Mouse (Mus musculus): ENCODE measurements around the gene Gm1604a.
"Not testable (repeated sequence)": the region's sequence is repeated elsewhere in the genome, so short reads cannot be mapped to it uniquely, and the experiment has no call there.

Gene Gm1604a

GRCm38 (mm10) chr17:7025257-7025656 is at the start of gene Gm1604a:
TSS of gene Gm1604a (plus strand) at chr17:7025568.
- DNase-seq (ENCODE audit: low read depth), result not testable (repeated sequence)

GRCm38 (mm10) chr17:6978287-6979248 is 46.8 kb upstream of the Gm1604a start, which contains the start of gene Gm49721:
TSS of gene Gm49721 (plus strand) at chr17:6978904.
- peak; percentile 56 for DNase-seq (ENCODE audit: low read depth)

- peak; percentile 47 for DNase-seq (ENCODE audit: low read depth)
Measured at GRCm38 (mm10) chr17:6979380-6979779, 46.0 kb upstream of the Gm1604a start.

- DNase-seq (ENCODE audit: low read depth), result not testable (repeated sequence)
Measured at GRCm38 (mm10) chr17:6980144-6980543, 45.2 kb upstream of the Gm1604a start.

DNA sequence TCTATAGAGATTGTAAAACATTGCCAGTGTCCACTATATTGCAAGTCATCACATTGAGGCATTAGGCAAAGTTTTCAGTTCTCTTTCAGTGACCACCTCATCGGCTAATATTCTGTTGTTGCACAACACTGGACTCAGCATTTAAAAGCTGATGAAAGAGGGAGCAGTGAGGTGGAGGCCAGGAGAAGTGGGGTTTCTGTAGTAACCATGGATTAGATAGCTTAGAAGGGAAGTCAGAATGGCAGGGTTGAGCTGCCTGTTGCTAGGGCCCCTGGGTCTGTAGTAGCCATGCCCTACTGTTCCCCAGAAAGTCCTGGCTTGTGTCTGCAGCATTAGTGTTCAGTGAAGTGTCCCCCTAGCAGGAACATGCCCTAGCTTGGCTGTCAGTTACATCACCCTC is 39.2 kb upstream of the Gm1604a start:
- DNase-seq (ENCODE audit: low read depth), result not testable (repeated sequence)

DNA sequence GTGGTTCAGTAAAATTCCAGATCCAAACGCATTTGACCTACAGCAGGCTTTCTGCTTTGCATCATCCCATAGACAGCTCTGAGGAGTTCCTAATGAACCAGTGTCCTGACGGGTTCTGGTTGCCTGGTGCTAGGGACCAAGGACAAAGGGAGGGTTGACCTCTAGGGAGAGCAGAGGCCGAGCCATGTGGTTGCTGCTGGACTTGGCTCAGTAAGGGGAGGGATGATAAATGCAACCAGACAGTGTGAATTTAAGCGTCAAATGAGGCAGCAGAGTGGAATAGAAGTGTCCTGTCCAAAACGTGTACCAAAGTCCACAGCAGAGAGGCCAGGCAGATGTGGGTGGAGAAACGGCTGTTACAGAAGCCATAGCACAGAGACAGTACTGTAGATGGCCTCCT is 29.9 kb upstream of the Gm1604a start:
- DNase-seq (ENCODE audit: low read depth), result not testable (repeated sequence)

DNA sequence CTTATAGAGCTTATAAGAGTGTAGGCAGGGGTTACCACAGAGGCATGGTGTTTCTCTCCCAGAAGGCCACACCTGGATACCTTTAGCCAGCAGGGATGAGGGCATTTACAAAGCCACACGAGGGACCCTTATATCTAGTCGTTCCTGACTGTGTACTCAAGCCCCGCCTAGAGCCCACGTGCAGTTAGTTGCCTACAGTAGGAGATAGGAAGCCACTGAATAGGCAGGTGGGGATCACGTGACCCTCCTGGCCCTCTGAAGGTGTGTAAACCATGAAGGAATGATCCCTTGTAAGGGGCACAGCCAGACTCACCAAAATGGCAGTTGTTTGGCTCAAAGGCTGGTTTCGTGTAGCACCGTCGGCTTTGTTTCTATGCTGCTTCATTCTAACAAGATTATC is 28.5 kb upstream of the Gm1604a start:
- DNase-seq (ENCODE audit: low read depth), result not testable (repeated sequence)

DNA sequence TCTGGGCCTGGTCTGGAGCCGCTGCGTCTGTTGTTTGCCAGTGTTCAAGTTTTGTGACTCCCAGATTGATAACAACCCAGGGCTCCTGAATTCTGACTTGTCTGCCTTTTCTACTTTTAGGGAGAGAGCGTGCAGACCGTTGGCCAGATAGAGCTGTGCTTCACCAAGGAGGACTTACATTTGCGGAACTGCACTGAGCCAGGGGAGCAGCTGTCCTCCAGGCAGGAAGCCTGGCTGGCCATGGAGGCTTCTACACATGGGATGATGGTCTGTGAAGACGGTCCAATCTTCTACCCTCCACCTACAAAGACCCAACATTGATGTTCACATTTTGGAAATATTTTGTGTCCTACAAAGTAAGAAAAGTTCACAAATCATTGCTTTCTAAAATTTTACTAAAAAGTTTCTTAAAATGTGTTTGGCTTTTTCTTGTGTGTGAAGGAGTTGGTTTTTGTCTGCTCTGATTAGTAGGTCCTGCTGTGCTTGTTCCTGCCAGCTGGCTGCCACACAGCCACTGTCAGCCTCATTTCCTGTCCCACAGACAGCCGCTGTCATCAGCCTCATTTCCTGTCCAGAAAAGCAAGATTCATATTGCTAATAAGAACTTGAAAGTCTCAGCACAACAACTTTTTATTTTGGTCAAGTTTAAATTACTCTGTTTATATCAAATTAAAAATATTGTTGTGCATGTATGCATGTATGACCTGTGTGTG is 27.4 kb upstream of the Gm1604a start:
- not testable (repeated sequence) for DNase-seq (ENCODE audit: low read depth)

GRCm38 (mm10) chr17:7001790-7002585 is 23.4 kb upstream of the Gm1604a start:
- DNase-seq (ENCODE audit: low read depth), result not testable (repeated sequence)

- DNase-seq (ENCODE audit: low read depth), result not testable (repeated sequence)
Measured at GRCm38 (mm10) chr17:7003392-7003791, 22.0 kb upstream of the Gm1604a start.

DNA sequence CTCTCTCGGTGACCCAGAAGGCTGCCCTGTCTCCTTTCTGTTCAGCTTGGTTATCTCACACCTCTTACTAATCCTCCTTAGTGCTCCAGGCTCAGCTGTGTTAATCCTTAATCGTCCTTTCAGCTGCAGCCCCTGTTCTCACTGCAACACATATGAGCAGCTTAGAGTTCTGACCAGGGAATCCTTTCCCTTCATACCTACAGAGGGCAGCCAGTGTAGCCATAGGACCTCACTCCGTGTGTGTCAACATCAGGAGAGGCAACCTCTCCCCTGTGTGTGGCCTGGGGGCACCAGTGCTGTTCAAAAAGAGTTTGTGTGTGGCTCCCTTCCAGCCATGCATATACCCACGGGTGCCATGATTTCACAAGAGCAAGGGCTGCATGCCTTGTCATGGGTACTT is 19.7 kb upstream of the Gm1604a start:
- DNase-seq (ENCODE audit: low read depth), result not testable (repeated sequence)

- DNase-seq (ENCODE audit: low read depth), result not testable (repeated sequence)
Measured at GRCm38 (mm10) chr17:7008885-7009284, 16.5 kb upstream of the Gm1604a start.

DNA sequence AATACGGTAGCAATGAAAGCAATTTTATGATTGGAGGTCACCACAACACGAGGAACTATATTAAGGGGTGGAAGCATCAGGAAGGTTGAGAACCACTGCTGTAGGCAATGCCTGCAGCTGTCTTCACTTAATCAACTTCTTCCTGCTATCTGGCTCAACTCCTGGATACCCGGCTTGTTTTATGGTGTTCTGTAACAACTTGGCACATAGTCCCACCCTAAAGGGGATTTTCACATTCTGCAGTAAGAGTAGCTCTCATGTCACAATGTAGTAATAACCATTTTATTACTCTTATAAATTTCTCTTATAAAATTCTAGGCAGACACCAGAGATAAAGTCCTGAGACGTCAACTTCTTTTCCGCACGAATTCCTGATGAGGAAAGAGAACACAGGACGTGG is 15.9 kb upstream of the Gm1604a start:
- not testable (repeated sequence) for DNase-seq (ENCODE audit: low read depth)

DNA sequence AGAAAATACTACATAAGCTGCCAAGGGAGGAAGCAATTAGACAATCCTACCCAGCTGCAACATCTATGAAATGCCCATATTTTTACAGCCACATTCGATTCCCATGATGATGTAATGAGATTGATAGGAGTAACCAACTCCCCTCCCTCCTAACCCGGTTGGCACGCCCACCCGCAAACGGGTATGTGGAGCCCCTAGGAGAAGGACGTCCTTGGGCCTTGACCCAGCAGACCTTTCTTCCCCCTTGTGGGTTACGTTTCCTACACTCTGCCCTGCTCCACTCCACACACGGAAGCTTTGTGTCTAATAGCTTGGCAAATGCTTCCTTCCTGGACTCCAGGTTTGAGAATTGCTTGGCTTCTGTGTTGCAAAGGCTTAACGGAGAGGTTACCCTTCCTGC is 15.5 kb upstream of the Gm1604a start:
- DNase-seq (ENCODE audit: low read depth), result not testable (repeated sequence)

DNA sequence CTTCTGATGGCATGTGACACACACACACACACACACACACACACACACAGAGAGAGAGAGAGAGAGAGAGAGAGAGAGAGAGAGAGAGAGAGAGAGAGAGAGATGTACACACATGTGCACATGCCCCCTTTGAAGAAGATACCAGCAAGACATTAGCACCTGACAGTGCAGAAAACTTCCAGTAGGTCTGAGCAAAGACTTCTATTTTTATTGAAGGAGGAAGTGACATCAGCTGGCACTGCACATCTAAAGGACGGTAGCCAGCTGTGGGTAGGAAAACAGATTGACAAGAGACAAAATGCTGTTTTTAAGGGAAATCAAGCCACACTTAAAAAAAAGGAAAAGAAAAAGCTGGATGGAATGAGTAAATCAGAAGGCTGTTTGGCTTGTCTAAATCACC is 11.2 kb upstream of the Gm1604a start:
- DNase-seq (ENCODE audit: low read depth), result not testable (repeated sequence)

GRCm38 (mm10) chr17:7025764-7026346 is 487 bp downstream of the Gm1604a start:
- not testable (repeated sequence) for DNase-seq (ENCODE audit: low read depth)

GRCm38 (mm10) chr17:7030204-7030603 is 4.8 kb downstream of the Gm1604a start:
- DNase-seq (ENCODE audit: low read depth), result not testable (repeated sequence)

DNA sequence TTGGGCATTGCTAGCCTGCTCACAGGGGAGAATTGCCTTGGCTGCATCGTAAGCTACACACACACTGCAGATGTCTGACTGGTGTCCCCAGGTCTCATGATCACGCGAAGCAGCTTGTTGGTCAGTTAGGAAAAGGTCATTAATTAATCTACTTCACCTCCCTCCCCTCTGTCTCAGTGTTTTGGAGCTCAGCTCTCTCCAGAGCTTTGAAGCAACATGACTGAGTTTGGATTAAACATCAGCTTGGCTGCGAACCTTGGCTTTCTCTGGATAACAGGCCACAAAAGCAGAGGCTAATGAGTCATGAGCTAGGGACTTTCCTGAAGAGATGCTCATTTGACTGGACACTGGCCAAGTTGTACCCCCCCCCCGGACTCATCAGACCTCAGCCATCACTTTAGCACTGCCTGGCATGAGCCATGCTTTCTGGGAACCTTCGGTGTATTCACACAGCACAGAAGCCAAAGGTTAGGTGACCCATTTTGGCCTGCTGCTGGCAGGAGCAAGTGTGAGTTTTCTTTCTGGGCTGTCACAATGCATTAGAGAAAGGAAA is 5.3 kb downstream of the Gm1604a start:
- not testable (repeated sequence) for DNase-seq (ENCODE audit: low read depth)

DNA sequence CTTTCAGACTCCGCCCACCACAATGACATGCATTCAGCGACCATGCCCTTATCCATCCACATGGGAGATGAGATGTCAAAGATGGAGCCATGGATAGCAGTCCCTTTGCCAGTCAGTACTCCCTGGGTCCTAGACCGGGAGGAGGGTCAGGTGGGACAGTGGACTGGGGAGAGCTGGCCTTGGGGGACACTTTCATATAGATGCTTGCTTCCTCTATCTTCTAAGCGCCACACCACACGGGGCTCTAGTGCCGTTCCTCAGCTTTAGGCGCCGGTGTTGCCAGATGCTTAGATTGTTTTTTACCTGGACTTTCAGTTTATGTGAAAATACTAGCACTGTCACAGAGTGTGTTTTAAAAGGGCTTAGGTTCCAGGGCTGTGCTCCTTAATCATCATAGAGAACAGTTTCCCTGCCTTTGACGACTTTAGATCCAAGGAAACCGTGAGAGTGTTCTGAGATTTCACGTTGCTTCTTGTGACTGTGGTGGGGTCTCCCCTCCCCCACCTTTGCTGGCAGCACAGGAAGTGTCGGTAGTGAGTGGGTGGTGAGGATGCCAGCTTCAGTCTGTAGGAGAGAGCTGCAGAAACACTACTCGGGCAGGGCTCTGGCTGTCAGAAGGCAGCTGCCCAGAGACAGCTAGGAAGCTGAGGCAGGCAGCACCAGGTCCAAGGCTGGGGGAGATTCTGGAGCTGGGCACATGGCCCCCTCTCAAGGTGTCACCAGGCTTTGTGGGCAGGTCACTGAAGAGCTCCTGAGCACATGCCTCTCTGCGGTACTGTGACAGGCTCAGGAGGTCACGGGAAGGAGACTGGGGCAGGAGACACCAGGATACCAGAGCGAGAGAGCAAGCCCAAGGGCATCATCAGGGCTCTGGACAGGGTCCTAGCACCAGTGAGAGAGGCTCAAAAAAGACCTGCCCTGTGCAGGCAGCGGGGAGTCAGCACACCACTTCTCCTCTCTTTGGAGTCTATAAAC is 8.1 kb downstream of the Gm1604a start:
- not testable (repeated sequence) for DNase-seq (ENCODE audit: low read depth)

GRCm38 (mm10) chr17:7068997-7069539 is 43.7 kb downstream of the Gm1604a start:
- DNase-seq (ENCODE audit: low read depth), result not testable (repeated sequence)

Measured in induced T-regulatory cell, adult 2 months (primary cell).